Comparison of ENCODE assay signal across 8 mouse cellular contexts in the genomic region with DNA sequence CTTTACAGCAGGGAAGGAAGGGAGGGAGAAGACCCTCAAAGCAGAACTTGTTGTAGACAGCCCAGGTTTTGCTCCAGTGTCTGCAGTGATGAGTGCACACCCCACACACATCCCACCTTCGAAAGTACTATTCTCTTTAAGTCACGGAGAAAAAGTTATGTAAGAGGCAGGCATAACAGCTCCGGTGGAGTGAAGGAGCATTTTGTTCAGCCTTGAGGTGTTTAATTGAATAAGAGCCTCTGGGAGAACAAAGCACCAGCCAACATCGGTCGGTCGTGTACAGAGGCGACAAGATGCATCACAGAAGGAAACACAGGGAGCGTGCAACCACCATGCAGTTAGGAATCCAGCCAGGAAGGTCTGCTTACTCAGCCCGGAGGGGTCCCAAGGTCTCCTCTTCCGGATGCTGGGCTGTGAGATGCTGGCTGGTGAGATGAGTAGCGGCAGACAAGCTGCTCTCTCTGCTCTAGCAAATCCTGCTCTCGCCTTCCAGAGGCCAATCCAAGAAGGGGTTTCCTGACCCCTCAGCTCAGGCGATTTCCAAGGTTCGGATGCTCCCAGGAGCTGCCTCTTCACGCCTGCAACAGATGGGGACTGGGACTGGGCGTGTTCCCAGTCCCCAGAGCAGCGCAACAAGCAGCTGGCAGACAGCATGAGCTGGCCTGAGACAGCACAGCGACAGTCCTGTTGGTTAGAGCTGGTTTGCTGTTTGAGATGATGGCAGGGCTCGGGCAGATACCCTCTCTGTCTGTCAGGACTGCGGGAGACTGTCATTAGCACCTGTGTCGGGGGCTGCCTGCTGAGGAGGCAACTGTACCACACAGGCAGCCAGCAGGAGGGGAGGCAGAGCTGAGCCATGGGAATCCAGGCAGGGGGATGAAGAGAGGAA. TPM values are rescaled to one million over a fixed set of nuclear protein-coding genes. Genes with fewer than 3 reads are reported as not detected.
DNase-seq lines count a peak whose midpoint lies in the region; ATAC-seq lines count a peak whose summit lies in the region.

No protein-coding gene starts in this region.

- peaks cover 12% of the 10 kb centered on the region for H3K4me1 ChIP-seq in forebrain, embryonic 14.5 days (ENCODE audit: control insufficient read depth, insufficient read depth, low read length)
- peaks cover 13% of the 10 kb centered on the region; the same call in 1 of the 2 replicates for H3K4me1 ChIP-seq in neural tube, embryonic 14.5 days (ENCODE audit: control insufficient read depth, insufficient read depth, low read length)

- peak; percentile 36 for DNase-seq in gastrocnemius, postnatal 14 days
- no peak for DNase-seq in gastrocnemius, adult 18-20 months (ENCODE audit: low spot score)
- DNase-seq in cerebellum, adult 11 months, result peak; percentile 64
- DNase-seq in forebrain, embryonic 14.5 days (ENCODE audit: low spot score), result peak; percentile 55
- DNase-seq in layer of hippocampus, postnatal 36 days, result peak; percentile 60 to 63
- DNase-seq in urinary bladder, postnatal 4 days (ENCODE audit: low spot score in 2 of 2), result no peak

- no peaks in the 10 kb centered on the region for H3K36me3 ChIP-seq in forebrain, embryonic 14.5 days (ENCODE audit: control insufficient read depth, insufficient read depth, low read length)
- no peaks in the 10 kb centered on the region for H3K36me3 ChIP-seq in neural tube, embryonic 14.5 days (ENCODE audit: control insufficient read depth, insufficient read depth, low read length)

- WGBS in forebrain, embryonic 14.5 days, result 17% methylated on average over 21 of the region's 21 CpGs
- WGBS in neural tube, embryonic 14.5 days, result 23% methylated on average over 21 of the region's 21 CpGs

- ATAC-seq in forebrain, embryonic 14.5 days, result peak; percentile 55; the same call in 1 of the 2 replicates
- ATAC-seq in neural tube, embryonic 14.5 days (ENCODE audit: low read depth), result peak; percentile 25
- no peak for ATAC-seq in activated CD4-positive, CD25-positive, alpha-beta regulatory T cell, adult 4 months

- no peak overlapping the region for H3K27ac ChIP-seq in forebrain, embryonic 14.5 days (ENCODE audit: low read depth, low read length)
- H3K27ac ChIP-seq in neural tube, embryonic 14.5 days (ENCODE audit: low read depth, low read length), result no peak overlapping the region

- peak overlapping the region; percentile 31 for H3K4me2 ChIP-seq in forebrain, embryonic 14.5 days (ENCODE audit: low read length)
- H3K4me2 ChIP-seq in neural tube, embryonic 14.5 days (ENCODE audit: low read depth, low read length), result peak overlapping the region; percentile 19; the same call in 1 of the 2 replicates

- no peaks in the 10 kb centered on the region for H3K9me3 ChIP-seq in forebrain, embryonic 14.5 days (replicated peaks; ENCODE audit: control insufficient read depth, low read length)
- H3K9me3 ChIP-seq in neural tube, embryonic 14.5 days (ENCODE audit: control insufficient read depth, low read length), result no peaks in the 10 kb centered on the region

- no peak overlapping the region for H3K4me3 ChIP-seq in forebrain, embryonic 14.5 days (ENCODE audit: low read depth, low read length)
- H3K4me3 ChIP-seq in neural tube, embryonic 14.5 days (ENCODE audit: low read depth, low read length), result no peak overlapping the region

- no peaks in the 10 kb centered on the region for H3K27me3 ChIP-seq in forebrain, embryonic 14.5 days (replicated peaks; ENCODE audit: control insufficient read depth, insufficient read depth, low read length)
- H3K27me3 ChIP-seq in neural tube, embryonic 14.5 days (ENCODE audit: control insufficient read depth, insufficient read depth, low read length), result no peaks in the 10 kb centered on the region

- intact Hi-C loops in gastrocnemius, postnatal 14 days (cut with DNase I; ENCODE audit: low total_unique reads), result no loop called here

- peak overlapping the region; percentile 26; the same call in 1 of the 2 replicates for H3K9ac ChIP-seq in forebrain, embryonic 14.5 days (ENCODE audit: low read length)
- H3K9ac ChIP-seq in neural tube, embryonic 14.5 days (replicated peaks; ENCODE audit: low read depth, low read length), result no peak overlapping the region

RNA-seq across cellular contexts. Expression of gene Prkag2, which starts 41.3 kb away (rescaled TPM):
- 10 to 100 TPM; 13.1 to 15.1 TPM for total RNA-seq in gastrocnemius, postnatal 14 days (2021)
- 1 to 10 TPM; 6.7 to 9.9 TPM for total RNA-seq in gastrocnemius, adult 18-20 months (2021)
- polyA plus RNA-seq in forebrain, embryonic 14.5 days (2014; fragmentation: Nextera tagmentation; extraction: Ambion mirVana), result 80.6 and 93.2 TPM in 2 replicates
- 100 to 1,000 TPM; 180 to 182 TPM for total RNA-seq in layer of hippocampus, postnatal 36 days (2021)
- 98.9 and 102 TPM in 2 replicates for polyA plus RNA-seq in neural tube, embryonic 14.5 days (2014; fragmentation: Nextera tagmentation; extraction: Ambion mirVana)
- 10 to 100 TPM; 26.2 to 26.8 TPM for polyA plus RNA-seq in activated CD4-positive, CD25-positive, alpha-beta regulatory T cell, adult 4 months (2017; shearing (Covaris generic))

Comparison
In these comparisons a context has a peak if more than half of its experiments do, and no peak if none do; other contexts are left out.
1. DNase-seq: peak in gastrocnemius, postnatal 14 days (single experiment), cerebellum, adult 11 months (single experiment), forebrain, embryonic 14.5 days (single experiment) and layer of hippocampus, postnatal 36 days (2 of 2); none in gastrocnemius, adult 18-20 months (single experiment) and urinary bladder, postnatal 4 days (0 of 2).
2. RNA of gene Prkag2, which starts 41.3 kb away (total RNA-seq): 180 to 182 TPM in layer of hippocampus, postnatal 36 days; 13.1 to 15.1 TPM in gastrocnemius, postnatal 14 days and 6.7 to 9.9 TPM in gastrocnemius, adult 18-20 months; every median in the first group is over 10 times any median in the second.